Mouse (Mus musculus) erythroblast, adult 5-6 weeks (primary cell): Measurements from ENCODE around the gene Nck2. TPM values are rescaled to one million over a fixed set of nuclear protein-coding genes. Genes with fewer than 3 reads are reported as not detected.

ENCODE experiments used
- ATAC-seq: replicated peaks from 2 replicates; pipeline ENCODE4 v1.8.0; 2016; ENCODE audit warnings: moderate number of reproducible peaks, mild to moderate bottlenecking, moderate TSS enrichment, inconsistent platforms; ENCODE audit not compliant: poor library complexity, low FRiP score, severe bottlenecking
- total RNA-seq, 2 experiments: library from RNA; stranded (forward) in 1 of 2; stranded (reverse) in 1 of 2; fragments of 150-400 nt in 1 of 2; fragments of 200-764, 138-1000 nt in 1 of 2; gene quantifications; 2 replicates each; pipeline versions ENCODE4 v1.2.3 to v1.2.4; 2015 to 2017; ENCODE audit warnings: low replicate concordance in 2 of 2

The Nck2 gene
- total RNA-seq (2015; ENCODE audit: low replicate concordance): 0.77 TPM in 1 of 2 replicates, not detected in the other
- 2.4 and 3.3 TPM in 2 replicates for total RNA-seq (2017; ENCODE audit: low replicate concordance)

DNA sequence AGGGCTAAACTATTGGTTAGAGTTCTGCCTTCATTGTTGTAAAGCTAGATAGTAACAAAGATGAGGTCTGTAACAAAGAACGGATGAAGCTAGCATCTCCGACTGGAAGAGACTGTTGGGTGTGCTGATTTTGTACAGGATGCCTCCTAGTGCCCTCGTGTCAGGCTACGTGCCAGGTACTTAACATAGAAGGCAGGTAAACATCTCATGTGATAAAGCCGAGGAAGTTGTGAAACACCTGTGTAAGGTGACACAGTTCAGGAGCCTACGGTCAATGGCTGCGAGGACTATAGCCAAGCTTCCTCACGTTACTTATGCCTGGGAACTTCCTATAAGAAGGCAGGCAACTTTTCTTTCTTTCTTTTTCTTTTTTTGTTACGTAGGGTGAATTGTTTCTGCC lies at the start of gene Nck2:
TSS of gene Nck2 (plus strand) at position 49 of the 400 bp plus-strand sequence.
- no peak for ATAC-seq

GRCm38 (mm10) chr1:43395040-43395439 lies 49.3 kb upstream of the Nck2 start:
- no peak for ATAC-seq

DNA sequence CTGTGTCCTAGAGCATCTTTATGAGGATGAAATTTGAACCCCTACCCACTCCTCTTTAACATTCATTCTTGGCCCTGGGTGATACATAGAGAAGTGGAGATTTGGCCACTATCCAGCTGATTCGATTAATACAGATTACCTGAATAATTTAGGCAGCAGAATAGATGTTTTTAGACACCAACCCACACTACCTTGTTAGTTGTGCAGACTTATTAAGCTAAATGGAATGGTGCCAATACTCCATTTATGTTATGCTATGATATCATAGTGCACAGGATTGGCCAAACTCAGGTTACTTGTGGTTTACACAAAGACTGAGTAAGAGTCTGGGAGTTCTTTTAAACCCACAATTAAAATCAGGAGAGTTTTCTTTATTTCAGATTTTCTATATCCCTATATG lies 48.6 kb upstream of the Nck2 start:
- no peak for ATAC-seq

GRCm38 (mm10) chr1:43396522-43396921 lies 47.9 kb upstream of the Nck2 start:
- no peak for ATAC-seq

GRCm38 (mm10) chr1:43397096-43397495 lies 47.3 kb upstream of the Nck2 start:
- ATAC-seq: no peak

DNA sequence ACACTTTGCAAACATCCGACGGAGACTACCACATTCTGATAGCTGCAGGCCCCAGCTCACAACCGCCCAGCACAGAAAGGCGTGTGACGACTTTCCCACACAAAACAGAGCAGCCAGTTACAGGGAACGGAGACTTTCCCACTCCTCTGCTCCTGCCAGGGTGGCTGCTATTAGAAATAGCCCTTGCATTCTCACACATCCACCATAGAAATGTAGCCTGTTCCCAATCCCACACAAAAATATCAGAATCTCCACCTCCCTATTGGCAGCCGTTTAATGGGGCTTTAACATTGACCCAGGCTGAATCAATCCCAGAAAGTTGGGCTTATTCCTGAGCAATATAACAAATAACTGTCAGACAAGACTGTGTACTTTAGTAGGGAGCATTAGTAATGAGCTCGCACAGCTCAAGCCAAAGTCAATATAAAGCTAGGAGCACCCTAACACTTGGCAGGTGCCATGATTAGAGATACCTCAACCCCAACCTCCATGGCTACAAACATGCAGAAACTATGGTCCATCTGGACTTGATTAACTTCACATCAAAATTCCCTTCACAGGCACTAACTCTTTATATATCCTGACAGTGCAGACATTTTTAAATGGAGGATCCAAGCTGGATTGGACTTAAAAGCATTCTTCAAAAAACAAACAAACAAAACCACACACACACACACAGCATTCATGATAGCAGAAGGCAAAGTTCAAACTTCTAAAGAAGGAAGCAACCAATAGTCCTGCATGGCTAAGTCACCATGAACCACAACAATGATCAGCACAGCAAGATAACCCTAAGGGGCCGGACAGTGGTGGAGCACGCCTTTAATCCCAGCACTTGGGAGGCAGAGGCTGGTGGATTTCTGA lies 45.4 kb upstream of the Nck2 start:
- no peak for ATAC-seq

- no peak for ATAC-seq
Measured at GRCm38 (mm10) chr1:43399602-43400216, 44.7 kb upstream of the Nck2 start.

GRCm38 (mm10) chr1:43400655-43401054 lies 43.7 kb upstream of the Nck2 start:
- ATAC-seq: no peak

DNA sequence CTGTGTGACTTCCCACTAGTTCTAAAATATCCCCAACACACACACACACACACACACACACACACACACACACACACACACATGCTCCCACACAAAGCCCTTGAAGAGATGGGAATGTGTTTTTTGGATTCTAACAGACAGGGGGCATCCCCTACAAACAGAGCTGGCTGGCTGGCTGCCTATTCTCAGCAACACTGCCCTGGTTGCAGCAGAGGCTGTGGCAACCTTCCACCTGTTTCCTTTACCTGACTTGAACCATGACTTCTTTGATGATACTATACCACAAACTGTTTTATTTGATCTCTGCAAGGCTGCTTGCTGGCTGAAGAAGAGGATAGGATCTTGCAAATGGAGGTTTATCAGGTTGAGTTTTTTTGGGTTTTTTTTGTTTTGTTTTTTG lies 41.0 kb upstream of the Nck2 start:
- no peak for ATAC-seq

DNA sequence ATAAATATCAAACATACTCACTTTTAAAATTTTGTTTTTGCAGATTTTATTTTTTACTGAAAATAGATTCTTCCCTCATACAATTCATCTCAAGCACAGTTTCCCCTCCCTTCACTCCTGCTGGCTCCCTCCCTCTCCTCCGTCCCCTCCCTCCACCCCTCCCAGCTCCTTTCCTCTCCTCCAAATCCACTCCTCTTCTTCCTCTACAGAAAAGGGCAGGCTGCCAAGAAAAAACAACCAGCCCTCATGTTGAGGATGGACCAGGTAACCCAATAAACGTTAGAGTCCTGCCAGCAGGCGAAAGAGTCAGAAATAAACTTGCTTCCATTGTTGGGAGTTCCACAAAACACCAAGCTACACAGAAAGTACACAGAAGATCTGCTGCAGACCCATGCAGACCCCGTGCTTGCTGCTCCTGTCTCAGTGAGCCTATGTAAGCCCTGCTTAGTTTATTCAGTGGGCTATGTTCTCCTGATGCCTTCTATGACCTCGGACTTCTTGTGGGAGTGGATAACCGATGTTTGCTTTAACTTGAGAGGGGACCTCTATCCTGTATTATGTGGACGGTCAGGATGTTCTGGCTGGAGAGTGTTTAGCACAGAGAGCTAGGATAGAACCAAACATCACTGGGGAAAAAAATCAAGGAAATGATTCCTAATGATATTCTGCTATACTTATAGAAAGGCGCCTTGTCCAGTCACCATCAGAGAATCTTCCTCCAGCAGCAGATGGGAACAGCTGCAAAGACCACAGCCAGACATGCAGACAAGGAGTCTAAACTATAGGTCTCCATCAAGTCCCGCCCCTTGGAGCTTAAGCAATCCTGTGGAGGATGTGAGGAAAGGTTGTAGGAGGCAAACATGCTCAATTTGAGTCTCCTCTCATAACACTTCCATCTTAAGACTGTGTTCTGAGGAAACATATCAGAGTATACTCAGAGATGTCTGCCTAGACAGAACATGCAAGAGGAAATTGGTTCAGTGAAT lies 39.4 kb upstream of the Nck2 start:
- no peak for ATAC-seq

GRCm38 (mm10) chr1:43409019-43409418 lies 35.4 kb upstream of the Nck2 start:
- no peak for ATAC-seq

DNA sequence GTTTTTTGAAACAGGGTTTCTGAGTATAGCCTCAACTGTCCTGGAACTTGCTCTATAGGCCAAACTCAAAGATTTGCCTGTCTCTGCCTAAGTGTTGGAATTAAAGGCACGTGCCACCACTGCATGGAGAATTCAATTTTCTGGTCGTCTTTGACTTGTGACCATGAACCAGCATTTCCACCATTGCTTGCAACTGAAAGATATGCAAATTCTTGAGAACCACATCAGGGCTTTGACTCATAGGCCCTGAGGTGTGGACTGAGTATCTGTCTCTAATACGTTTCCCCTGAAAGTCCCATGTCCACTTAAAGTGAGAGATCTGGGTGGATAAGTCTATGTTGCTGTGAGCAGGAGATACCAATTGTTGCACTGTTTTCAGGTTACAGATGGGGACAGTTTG lies 31.6 kb upstream of the Nck2 start:
- ATAC-seq: no peak

DNA sequence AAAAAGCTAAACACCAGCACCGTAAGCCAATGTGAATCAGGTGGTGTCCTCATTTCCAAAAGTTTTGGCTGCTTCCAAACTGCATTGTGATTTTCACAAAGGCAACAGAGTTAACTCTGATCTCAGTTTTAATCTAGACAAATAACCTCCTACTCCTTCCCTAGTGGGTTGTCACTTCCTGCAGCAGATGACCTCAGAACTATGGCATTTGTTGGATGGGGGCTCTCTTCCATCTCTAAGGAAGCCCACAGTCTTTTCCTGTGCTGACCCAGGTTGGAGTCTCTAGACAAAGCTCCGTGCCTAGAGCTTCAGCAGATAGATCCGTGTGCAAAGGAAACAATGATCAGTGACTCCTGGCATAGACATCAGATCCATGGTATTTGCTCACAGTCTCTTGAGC lies 31.1 kb upstream of the Nck2 start:
- ATAC-seq: no peak

DNA sequence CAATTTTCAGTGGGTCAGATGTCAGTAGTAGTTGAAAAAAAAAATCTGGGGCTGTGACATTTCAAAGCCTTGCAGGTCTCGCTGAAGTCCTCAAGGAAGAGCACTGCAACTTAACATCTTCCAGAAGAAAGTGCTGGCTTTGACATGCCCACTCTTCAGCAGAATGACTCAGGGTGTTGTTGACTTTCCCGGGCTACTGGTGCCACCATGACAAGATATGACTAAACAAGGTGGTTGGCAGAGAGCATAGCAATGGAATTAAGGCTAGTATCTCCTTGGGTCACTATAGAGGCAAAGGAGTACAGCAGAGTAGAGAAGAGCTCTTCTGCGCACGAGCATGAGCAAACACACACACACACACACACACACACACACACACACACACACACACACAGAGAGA lies 30.6 kb upstream of the Nck2 start:
- ATAC-seq: 0 out of 2 replicates have a peak, but pooled peaks have one; percentile 43

- peak; percentile 64 for ATAC-seq
Measured at GRCm38 (mm10) chr1:43414228-43414627, 30.2 kb upstream of the Nck2 start.

- ATAC-seq: no peak
Measured at GRCm38 (mm10) chr1:43414971-43415370, 29.4 kb upstream of the Nck2 start.

DNA sequence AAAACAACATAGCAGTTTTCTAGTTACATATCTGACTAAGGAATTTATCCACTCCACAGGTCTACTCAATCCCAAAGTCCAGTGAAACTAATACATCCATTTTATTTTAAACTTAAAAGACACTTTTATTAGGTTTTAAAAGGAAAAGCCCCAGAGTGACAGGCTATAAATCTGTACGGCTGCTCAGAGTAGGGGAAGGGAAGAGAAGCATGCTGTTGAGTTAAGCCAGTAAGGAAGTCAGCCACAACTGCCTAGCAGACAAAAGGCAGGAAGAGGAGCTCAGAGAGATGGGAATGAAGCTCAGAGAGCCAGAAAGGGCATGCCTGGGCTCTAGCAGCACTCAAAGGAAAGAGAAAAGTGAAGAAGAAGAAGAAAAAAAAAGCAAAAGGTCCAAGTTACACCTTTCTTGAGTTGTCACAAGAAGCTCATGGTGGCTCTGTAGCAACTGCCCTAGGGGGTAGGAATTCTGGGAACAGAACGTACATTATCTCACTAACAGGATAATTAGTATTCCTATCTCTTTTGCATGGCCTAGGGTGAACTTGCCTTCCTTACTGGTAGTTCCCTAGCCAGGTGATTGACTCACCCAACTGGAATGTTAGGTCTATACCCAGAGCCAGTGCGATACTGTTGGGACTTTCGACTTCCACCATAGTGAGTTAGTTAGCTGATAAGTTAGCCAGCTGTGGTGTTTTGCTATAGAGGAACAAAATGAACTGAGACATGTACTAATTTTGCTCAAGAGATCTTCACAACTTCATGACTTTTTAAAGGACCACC lies 21.2 kb upstream of the Nck2 start:
- no peak for ATAC-seq

DNA sequence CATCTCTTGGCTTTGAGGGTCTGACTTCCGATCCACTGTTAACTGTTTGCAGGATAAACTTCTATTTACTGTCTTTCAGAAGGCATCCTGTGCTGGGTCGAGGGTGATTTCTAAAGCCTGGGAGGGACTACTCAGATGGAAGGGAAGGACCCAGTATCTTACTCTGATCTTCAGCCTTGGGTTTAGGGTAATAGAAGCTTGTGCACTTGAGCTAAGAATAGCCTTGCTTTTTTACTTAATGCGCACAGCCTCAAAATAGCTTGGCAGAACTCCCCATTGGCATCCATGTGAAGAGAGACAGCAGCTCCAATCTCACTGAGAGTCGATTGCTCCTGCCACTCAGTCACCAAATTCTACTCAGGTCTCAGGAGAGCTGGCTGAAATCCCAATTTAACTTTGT lies 17.9 kb upstream of the Nck2 start:
- ATAC-seq: no peak

DNA sequence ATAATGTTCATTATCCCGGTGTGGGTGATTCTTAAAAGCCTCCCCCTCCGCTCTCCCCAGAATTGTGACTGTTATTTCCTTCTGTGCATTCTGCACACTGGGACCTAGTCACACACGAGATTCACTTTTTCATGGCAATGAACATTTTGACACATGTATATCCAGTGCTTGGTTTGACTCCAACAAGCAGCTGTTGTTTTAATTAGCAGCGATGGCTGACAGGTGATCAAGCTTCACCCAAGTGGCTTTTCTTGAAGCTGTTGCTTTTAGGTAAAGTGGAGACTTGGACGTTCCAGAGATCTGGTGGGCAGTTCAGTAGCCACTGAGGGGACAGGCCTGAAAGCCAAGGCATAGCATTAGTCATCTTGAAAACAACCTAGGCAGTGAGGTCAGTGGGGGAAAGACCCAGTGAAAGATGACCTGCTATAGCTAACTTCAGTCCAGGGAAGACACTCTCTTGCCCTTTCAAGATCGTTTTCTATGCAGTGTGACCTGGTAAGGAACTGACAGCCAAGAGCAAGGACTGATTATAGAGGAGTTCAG lies 17.3 kb upstream of the Nck2 start:
- ATAC-seq: no peak
